Mouse (Mus musculus): ENCODE measurements around the gene Fbxw4. TPM values are rescaled to one million over a fixed set of nuclear protein-coding genes. Genes with fewer than 3 reads are reported as not detected.
A peak's percentile ranks its signal among the peaks of the same experiment; 100 is the strongest.
"Not testable (repeated sequence)": the region's sequence is repeated elsewhere in the genome, so short reads cannot be mapped to it uniquely, and the experiment has no call there.

The Fbxw4 gene
- polyA plus RNA-seq, 1 experiment from 2014 or later = 5.3 TPM

GRCm38 (mm10) chr19:45652286-45652988 lies 7.7 kb downstream of the Fbxw4 start:
- no peaks in the 10 kb centered on the region for H3K27me3 ChIP-seq (ENCODE audit: low read depth, poor library complexity, severe bottlenecking)
- no peaks in the 10 kb centered on the region for H3K36me3 ChIP-seq
- H3K9me3 ChIP-seq (replicated peaks) = no peaks in the 10 kb centered on the region
- 61% methylated on average over 15 of the region's 15 CpGs for WGBS
- H3K27ac ChIP-seq = peak overlapping the region; percentile 51; the same call in 1 of the 2 replicates
- no peak overlapping the region for H3K4me3 ChIP-seq
- no peak for DNase-seq (ENCODE audit: low spot score)
- peaks cover 53% of the 10 kb centered on the region for H3K4me1 ChIP-seq

DNA sequence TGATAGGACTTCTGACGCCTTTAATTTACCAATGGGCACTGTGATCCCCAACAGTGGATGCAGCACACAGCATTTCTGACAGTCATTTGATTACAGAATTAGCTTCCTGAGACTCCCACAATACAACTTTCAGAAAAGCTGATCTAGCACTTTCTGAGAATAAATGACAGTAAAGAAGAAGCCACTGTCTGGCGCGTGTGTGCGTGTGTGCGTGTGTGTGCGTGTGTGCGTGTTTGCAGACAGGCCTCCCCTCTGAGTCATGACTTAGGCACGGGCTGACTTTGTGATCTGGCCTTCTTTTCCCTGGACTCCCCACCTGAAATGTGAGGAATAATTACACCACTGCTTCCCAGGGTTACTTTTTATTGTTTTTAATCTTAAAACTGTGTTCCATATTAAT lies 8.6 kb downstream of the Fbxw4 start:
- H3K4me3 ChIP-seq = no peak overlapping the region
- no peaks in the 10 kb centered on the region for H3K27me3 ChIP-seq (ENCODE audit: low read depth, poor library complexity, severe bottlenecking)
- peak overlapping the region; percentile 22; the same call in 1 of the 2 replicates for H3K27ac ChIP-seq
- WGBS = 94% methylated on average over 8 of the region's 8 CpGs
- H3K9me3 ChIP-seq (replicated peaks) = no peaks in the 10 kb centered on the region
- H3K36me3 ChIP-seq = no peaks in the 10 kb centered on the region
- H3K4me1 ChIP-seq = peaks cover 57% of the 10 kb centered on the region
- no peak for DNase-seq (ENCODE audit: low spot score)

DNA sequence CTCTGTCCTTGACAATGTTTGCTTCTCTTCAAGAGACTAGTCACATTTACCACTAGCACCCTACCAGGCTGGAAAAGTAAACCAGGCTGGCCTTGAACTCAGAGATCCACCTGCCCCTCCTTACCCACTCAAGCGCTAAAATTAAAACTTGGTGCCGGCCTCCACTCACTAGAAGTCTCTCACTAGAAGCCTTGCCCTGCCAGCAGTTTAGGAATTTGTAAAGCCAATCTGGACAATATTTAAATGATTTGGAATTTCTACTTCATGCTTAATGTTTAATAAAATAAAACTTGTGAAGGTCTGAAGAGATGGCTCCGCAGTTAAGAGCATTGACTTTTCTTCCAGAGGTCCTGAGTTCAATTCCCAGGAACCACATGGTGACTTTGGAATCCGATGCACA lies 10.3 kb downstream of the Fbxw4 start:
- no peak overlapping the region for H3K4me3 ChIP-seq
- H3K4me1 ChIP-seq = peaks cover 48% of the 10 kb centered on the region
- H3K27me3 ChIP-seq (ENCODE audit: low read depth, poor library complexity, severe bottlenecking) = no peaks in the 10 kb centered on the region
- no peaks in the 10 kb centered on the region for H3K9me3 ChIP-seq (replicated peaks)
- no peak overlapping the region for H3K27ac ChIP-seq
- H3K36me3 ChIP-seq = no peaks in the 10 kb centered on the region
- DNase-seq (ENCODE audit: low spot score) = no peak
- WGBS = 82% methylated on average over 4 of the region's 4 CpGs

DNA sequence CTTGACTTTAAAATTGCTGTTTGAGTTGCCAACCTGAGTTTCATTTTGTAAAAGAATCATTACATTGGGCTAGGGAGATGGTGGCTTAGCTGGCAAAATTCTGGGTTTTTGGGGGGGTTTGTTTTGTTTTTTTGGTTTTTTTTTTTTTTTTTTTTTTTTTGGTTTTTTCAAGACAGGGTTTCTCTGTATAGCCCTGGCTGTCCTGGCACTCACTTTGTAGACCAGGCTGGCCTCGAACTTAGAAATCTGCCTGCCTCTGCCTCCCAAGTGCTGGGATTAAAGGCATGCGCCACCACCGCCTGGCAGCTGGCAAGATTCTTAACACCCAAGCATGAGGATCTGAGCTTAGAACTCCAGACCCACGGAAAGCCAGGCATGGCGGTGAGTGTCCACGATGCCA lies 11.6 kb downstream of the Fbxw4 start:
- not testable (repeated sequence) for H3K27me3 ChIP-seq (ENCODE audit: low read depth, poor library complexity, severe bottlenecking); DNase-seq (ENCODE audit: low spot score); H3K27ac ChIP-seq; H3K36me3 ChIP-seq; H3K4me3 ChIP-seq; H3K9me3 ChIP-seq (replicated peaks)
- peaks cover 35% of the 10 kb centered on the region for H3K4me1 ChIP-seq
- 94% methylated on average over 6 of the region's 6 CpGs for WGBS

DNA sequence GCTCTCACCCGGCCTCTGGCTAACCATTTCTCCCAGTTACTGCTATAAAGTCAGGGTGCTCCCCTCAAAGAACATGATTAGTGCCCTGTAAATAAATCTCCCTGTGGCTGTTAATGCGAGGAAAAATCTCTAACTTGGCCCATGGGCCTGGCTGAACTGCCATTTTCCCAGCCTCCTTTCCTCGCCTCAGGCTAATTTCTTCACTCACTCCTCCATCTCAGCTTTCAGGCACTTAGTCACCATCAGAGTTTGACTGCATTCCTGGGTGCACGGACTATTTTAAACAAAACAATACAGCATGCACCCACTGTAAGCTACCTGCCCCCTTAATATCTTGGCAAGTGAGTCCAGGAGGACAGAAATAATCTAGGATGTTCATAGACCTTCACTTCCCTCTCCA lies 13.2 kb downstream of the Fbxw4 start:
- Histone ChIP-seq H3K4me3 (no peak overlapping the region), H3K27me3 (ENCODE audit: low read depth, poor library complexity, severe bottlenecking) (no peaks in the 10 kb centered on the region), H3K36me3 (no peaks in the 10 kb centered on the region), H3K4me1 (peaks cover 19% of the 10 kb centered on the region), H3K9me3 (replicated peaks) (no peaks in the 10 kb centered on the region), H3K27ac (peak overlapping the region; percentile 57)
- 40% methylated on average over 4 of the region's 4 CpGs for WGBS
- DNase-seq (ENCODE audit: low spot score) = no peak

DNA sequence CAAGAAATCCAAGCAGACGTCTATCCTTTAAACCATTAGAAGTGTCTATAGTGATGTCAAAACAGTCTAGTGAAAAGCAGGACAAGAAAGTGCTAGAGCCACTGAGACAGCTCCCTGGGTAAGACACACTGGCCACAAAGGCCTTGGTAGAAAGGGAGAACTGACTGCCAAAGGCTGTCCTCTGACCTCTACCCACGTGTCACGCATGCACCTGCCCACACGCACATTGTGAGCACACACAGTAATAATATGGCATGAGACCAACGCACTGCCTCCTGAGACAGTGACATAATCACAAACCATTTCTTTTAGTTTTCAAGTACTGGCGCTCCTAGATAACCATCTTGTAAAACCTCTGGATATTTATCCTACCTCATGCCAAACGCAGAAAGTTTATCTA lies 19.4 kb downstream of the Fbxw4 start:
- WGBS = 88% methylated on average over 7 of the region's 7 CpGs
- no peak for DNase-seq (ENCODE audit: low spot score)
- H3K27me3 ChIP-seq (ENCODE audit: low read depth, poor library complexity, severe bottlenecking) = no peaks in the 10 kb centered on the region

GRCm38 (mm10) chr19:45635960-45636359 lies 24.2 kb downstream of the Fbxw4 start:
- Histone ChIP-seq H3K4me1 (peaks cover 8% of the 10 kb centered on the region), H3K4me3 (no peak overlapping the region), H3K36me3 (peaks cover 13% of the 10 kb centered on the region), H3K9me3 (replicated peaks) (no peaks in the 10 kb centered on the region), H3K27ac (no peak overlapping the region), H3K27me3 (ENCODE audit: low read depth, poor library complexity, severe bottlenecking) (no peaks in the 10 kb centered on the region)
- 62% methylated on average over 5 of the region's 5 CpGs for WGBS
- no peak for DNase-seq (ENCODE audit: low spot score)

More for the DNA sequence above, 19.4 kb downstream of the Fbxw4 start:
- Histone ChIP-seq H3K27ac (no peak overlapping the region), H3K4me3 (no peak overlapping the region), H3K36me3 (peaks cover 4% of the 10 kb centered on the region; the same call in 1 of the 2 replicates), H3K9me3 (replicated peaks) (no peaks in the 10 kb centered on the region), H3K4me1 (no peaks in the 10 kb centered on the region)

DNA sequence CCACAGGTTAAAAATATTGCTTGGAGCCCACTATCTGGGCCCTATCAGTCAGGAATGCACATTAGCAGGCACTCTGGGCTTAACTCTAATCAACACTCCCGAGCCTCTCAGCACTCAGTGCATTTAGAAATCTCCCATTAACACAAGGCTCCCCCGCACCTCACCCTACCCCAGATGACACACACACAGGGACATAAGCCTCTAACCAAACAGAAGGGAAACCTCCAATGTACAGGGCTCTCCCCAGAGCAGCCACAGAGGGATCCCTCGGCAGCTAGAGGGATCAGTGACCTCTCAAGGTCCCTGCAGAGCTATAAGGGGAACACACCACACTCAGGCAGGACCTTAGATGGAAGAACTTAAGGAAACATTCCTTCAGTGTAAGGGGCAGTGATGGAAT lies 28.5 kb downstream of the Fbxw4 start:
- no peak overlapping the region for H3K4me3 ChIP-seq
- 19% methylated on average over 3 of the region's 3 CpGs for WGBS
- DNase-seq (ENCODE audit: low spot score) = no peak
- H3K36me3 ChIP-seq = peaks cover 25% of the 10 kb centered on the region
- no peaks in the 10 kb centered on the region for H3K9me3 ChIP-seq (replicated peaks)
- H3K27ac ChIP-seq = no peak overlapping the region
- H3K27me3 ChIP-seq (ENCODE audit: low read depth, poor library complexity, severe bottlenecking) = no peaks in the 10 kb centered on the region
- peaks cover 24% of the 10 kb centered on the region for H3K4me1 ChIP-seq

- H3K36me3 ChIP-seq = peaks cover 26% of the 10 kb centered on the region
- H3K27ac ChIP-seq = no peak overlapping the region
- H3K4me3 ChIP-seq = no peak overlapping the region
- H3K27me3 ChIP-seq (ENCODE audit: low read depth, poor library complexity, severe bottlenecking) = no peaks in the 10 kb centered on the region
- H3K9me3 ChIP-seq (replicated peaks) = no peaks in the 10 kb centered on the region
- WGBS = 54% methylated on average over 5 of the region's 5 CpGs
- no peak for DNase-seq (ENCODE audit: low spot score)
- peaks cover 24% of the 10 kb centered on the region for H3K4me1 ChIP-seq
Measured at GRCm38 (mm10) chr19:45630953-45631352, 29.2 kb downstream of the Fbxw4 start.

DNA sequence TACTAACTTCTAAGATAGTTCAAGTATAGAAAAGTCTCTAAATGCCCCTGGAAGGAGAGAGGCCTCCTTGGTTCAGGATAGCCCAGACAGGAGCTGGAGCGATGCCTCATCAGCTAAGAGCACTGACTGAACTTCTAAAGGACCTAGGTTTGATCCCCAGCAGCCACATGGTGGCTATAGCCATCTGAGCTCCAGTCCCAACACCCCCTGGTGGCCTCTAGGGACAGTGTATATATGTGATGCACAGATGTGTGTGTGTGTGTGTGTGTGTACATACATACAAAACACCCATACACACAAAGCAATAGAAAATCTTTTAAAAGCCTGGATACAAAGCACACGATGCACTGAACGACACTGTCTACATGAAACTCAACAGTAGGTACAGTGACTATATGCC lies 30.9 kb downstream of the Fbxw4 start:
- WGBS = 94% methylated on average over 3 of the region's 3 CpGs
- H3K9me3 ChIP-seq (replicated peaks) = no peaks in the 10 kb centered on the region
- peaks cover 25% of the 10 kb centered on the region for H3K36me3 ChIP-seq
- no peaks in the 10 kb centered on the region for H3K27me3 ChIP-seq (ENCODE audit: low read depth, poor library complexity, severe bottlenecking)
- 0 out of 2 replicates have a peak overlapping the region, but pooled peaks have one; percentile 2 for H3K27ac ChIP-seq
- DNase-seq (ENCODE audit: low spot score) = no peak
- H3K4me3 ChIP-seq = no peak overlapping the region
- H3K4me1 ChIP-seq = peaks cover 24% of the 10 kb centered on the region

GRCm38 (mm10) chr19:45628649-45629048 lies 31.5 kb downstream of the Fbxw4 start:
- H3K36me3 ChIP-seq = peaks cover 27% of the 10 kb centered on the region
- WGBS = 12% methylated on average over 6 of the region's 6 CpGs
- no peaks in the 10 kb centered on the region for H3K27me3 ChIP-seq (ENCODE audit: low read depth, poor library complexity, severe bottlenecking)
- no peak for DNase-seq (ENCODE audit: low spot score)
- peaks cover 24% of the 10 kb centered on the region for H3K4me1 ChIP-seq
- H3K27ac ChIP-seq = peak overlapping the region; percentile 6; the same call in 1 of the 2 replicates
- H3K9me3 ChIP-seq (replicated peaks) = no peaks in the 10 kb centered on the region
- no peak overlapping the region for H3K4me3 ChIP-seq

DNA sequence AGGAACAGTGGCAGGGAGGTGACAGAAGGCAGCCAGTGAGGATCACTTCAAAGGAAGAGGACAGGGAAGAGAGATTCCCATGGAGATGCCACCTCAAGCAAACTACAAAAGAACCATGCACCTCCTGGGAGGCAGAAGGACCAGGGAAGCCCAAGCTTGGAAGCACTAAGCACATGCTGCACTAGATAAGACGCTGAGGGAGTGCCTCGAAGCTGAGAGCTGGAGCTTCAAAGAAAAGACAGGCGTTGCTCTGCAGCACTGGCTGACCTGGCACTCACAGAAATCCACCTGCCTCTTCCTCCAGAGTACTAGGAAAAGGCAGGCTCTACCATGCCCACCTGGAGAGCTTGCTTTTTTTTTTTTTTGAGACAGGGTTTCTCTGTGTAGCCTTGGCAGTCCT lies 33.1 kb downstream of the Fbxw4 start:
- Histone ChIP-seq H3K4me3 (no peak overlapping the region), H3K27me3 (ENCODE audit: low read depth, poor library complexity, severe bottlenecking) (no peaks in the 10 kb centered on the region), H3K4me1 (peaks cover 33% of the 10 kb centered on the region), H3K36me3 (peaks cover 27% of the 10 kb centered on the region), H3K9me3 (replicated peaks) (no peaks in the 10 kb centered on the region), H3K27ac (no peak overlapping the region)
- 12% methylated on average over 3 of the region's 3 CpGs for WGBS
- no peak for DNase-seq (ENCODE audit: low spot score)

DNA sequence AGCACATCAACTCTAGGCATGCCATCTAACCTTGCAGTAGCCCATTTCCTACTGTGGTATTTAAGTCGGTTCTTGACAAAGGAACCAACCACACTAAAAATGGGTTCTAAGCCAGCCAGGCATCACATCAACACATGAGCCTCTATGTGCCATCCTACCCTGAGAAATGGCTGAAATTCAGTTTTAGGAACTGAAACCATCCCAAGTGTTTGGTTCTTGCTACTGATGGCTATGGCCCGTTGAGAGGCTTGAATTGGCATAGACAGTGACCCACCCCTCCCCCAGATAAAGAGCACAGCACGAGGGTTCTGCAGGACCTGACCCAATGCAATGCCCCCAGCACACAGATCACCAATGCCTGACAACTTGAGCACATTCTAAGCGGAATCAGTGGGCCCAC lies 36.4 kb downstream of the Fbxw4 start:
- Histone ChIP-seq H3K36me3 (peaks cover 15% of the 10 kb centered on the region; the same call in 1 of the 2 replicates), H3K4me1 (peaks cover 33% of the 10 kb centered on the region), H3K27me3 (ENCODE audit: low read depth, poor library complexity, severe bottlenecking) (0 out of 2 replicates have a peak, but pooled peaks cover 4% of the 10 kb centered on the region), H3K27ac (no peak overlapping the region), H3K4me3 (no peak overlapping the region), H3K9me3 (replicated peaks) (no peaks in the 10 kb centered on the region)
- 85% methylated on average over 4 of the region's 4 CpGs for WGBS
- no peak for DNase-seq (ENCODE audit: low spot score)
